Mouse (Mus musculus) myocyte (in vitro differentiated cells): ENCODE results near the gene Chst4. TPM values are rescaled to one million over a fixed set of nuclear protein-coding genes. Genes with fewer than 3 reads are reported as not detected.

Experiments
- H3K27me3 ChIP-seq: one replicate; pipeline ENCODE4 v1.6.1; 2011; ENCODE audit not compliant: control insufficient read depth, insufficient read depth, insufficient read length
- H3K36me3 ChIP-seq: one replicate; pipeline ENCODE4 v1.6.1; 2011; ENCODE audit not compliant: control insufficient read depth, insufficient read depth
- H3K4me2 ChIP-seq: one replicate; pipeline ENCODE4 v1.6.1; 2011; ENCODE audit warnings: low read depth, control low read depth
- H3K4me3 ChIP-seq: one replicate; pipeline ENCODE4 v1.5.1; 2011; ENCODE audit warnings: mild to moderate bottlenecking, control low read depth, moderate library complexity
- H3K79me2 ChIP-seq: one replicate; pipeline ENCODE4 v1.6.1; 2011; ENCODE audit not compliant: control insufficient read depth, insufficient read depth
- H3ac ChIP-seq: one replicate; pipeline ENCODE4 v1.6.1; 2011; ENCODE audit not compliant: control insufficient read depth, insufficient read length
- CEBPB ChIP-seq: IDR thresholded peaks from 2 replicates; pipeline ENCODE4 v1.6.1; 2011; ENCODE audit warnings: mild to moderate bottlenecking, moderate library complexity; ENCODE audit not compliant: poor library complexity, insufficient read depth, severe bottlenecking
- E2F4 ChIP-seq: IDR thresholded peaks from one replicate; pipeline ENCODE4 v1.6.1; 2011; ENCODE audit warnings: mild to moderate bottlenecking, control low read depth, moderate library complexity; ENCODE audit not compliant: insufficient read depth
- MAX ChIP-seq: IDR thresholded peaks from one replicate; pipeline ENCODE4 v1.6.1; 2011; ENCODE audit warnings: low read depth, mild to moderate bottlenecking, control low read depth
- MYOD1 ChIP-seq, 3 experiments: IDR thresholded peaks; one replicate each; pipeline ENCODE4 v1.6.1; 2011; ENCODE audit warnings: control low read depth in 2 of 3, low read depth in 2 of 3, mild to moderate bottlenecking in 2 of 3, moderate library complexity in 1 of 3; ENCODE audit not compliant: insufficient read length in 2 of 3, control insufficient read depth in 1 of 3
- MYOG ChIP-seq, 3 experiments: IDR thresholded peaks; one replicate each; pipeline ENCODE4 v1.6.1; 2011; ENCODE audit warnings: control low read depth in 2 of 3, low read depth in 2 of 3, mild to moderate bottlenecking in 2 of 3; ENCODE audit not compliant: insufficient read length in 2 of 3, control insufficient read depth in 1 of 3, insufficient read depth in 1 of 3
- POLR2A ChIP-seq: IDR thresholded peaks from one replicate; pipeline ENCODE4 v1.6.1; 2011; ENCODE audit warnings: low read depth, mild to moderate bottlenecking, control low read depth, moderate library complexity; ENCODE audit not compliant: insufficient read length
- POLR2AphosphoS2 ChIP-seq: IDR thresholded peaks from one replicate; pipeline ENCODE4 v1.6.1; 2011; ENCODE audit warnings: low read depth, control low read depth; ENCODE audit not compliant: insufficient read length
- REST ChIP-seq: IDR thresholded peaks from one replicate; pipeline ENCODE4 v1.6.1; 2011; ENCODE audit warnings: mild to moderate bottlenecking, control low read depth, moderate library complexity; ENCODE audit not compliant: insufficient read depth, insufficient read length
- SRF ChIP-seq: IDR thresholded peaks from one replicate; pipeline ENCODE4 v1.6.1; 2011; ENCODE audit warnings: low read depth; ENCODE audit not compliant: control insufficient read depth, insufficient read length
- TCF12 ChIP-seq: IDR thresholded peaks from one replicate; pipeline ENCODE4 v1.6.1; 2011; ENCODE audit warnings: mild to moderate bottlenecking, control low read depth; ENCODE audit not compliant: poor library complexity, insufficient read depth, severe bottlenecking
- TCF3 ChIP-seq: IDR thresholded peaks from one replicate; pipeline ENCODE4 v1.6.1; 2011; ENCODE audit warnings: low read depth, control low read depth; ENCODE audit not compliant: insufficient read length
- USF1 ChIP-seq: IDR thresholded peaks from one replicate; pipeline ENCODE4 v1.6.1; 2011; ENCODE audit warnings: low read depth, mild to moderate bottlenecking, control low read depth, moderate library complexity
- polyA plus RNA-seq: library from polyadenylated mRNA; unstranded; fragments of >200 nt; fragmentation: generic; extraction: Trizol; gene quantifications from one replicate; pipeline ENCODE4 v1.2.1, GENCODE M21; 2012; ENCODE audit warnings: missing spikeins

Gene Chst4
- polyA plus RNA-seq, 1 experiment = not detected

GRCm38 (mm10) chr8:110069706-110070105 is 30.2 kb upstream of the Chst4 start:
- H3K4me2 ChIP-seq = no peak overlapping the region
- H3K4me3 ChIP-seq = no peak overlapping the region
- no peaks in the 10 kb centered on the region for H3K36me3 ChIP-seq
- no peaks in the 10 kb centered on the region for H3K27me3 ChIP-seq
- no peaks in the 10 kb centered on the region for H3K79me2 ChIP-seq
- TF ChIP-seq TCF3 (no peak), SRF (no peak), CEBPB (no peak), POLR2AphosphoS2 (no peak), TCF12 (no peak), REST (no peak), MYOD1 (IDR thresholded peaks at IDR 0.05; ENCODE audit: control insufficient read depth in 1 of 3, insufficient read length in 2 of 3, low read depth in 2 of 3) (no peak), POLR2A (no peak), MAX (no peak), USF1 (no peak)
- no peak overlapping the region for H3ac ChIP-seq

GRCm38 (mm10) chr8:110065676-110066075 is 26.1 kb upstream of the Chst4 start:
- Histone ChIP-seq H3K27me3 (no peaks in the 10 kb centered on the region), H3K4me2 (no peak overlapping the region), H3ac (no peak overlapping the region), H3K4me3 (no peak overlapping the region), H3K36me3 (no peaks in the 10 kb centered on the region), H3K79me2 (no peaks in the 10 kb centered on the region)
- no peak for TF ChIP-seq E2F4
- TF ChIP-seq TCF12 = no peak
- no peak for TF ChIP-seq POLR2AphosphoS2
- TF ChIP-seq CEBPB = no peak
- no peak for TF ChIP-seq TCF3
- no peak for TF ChIP-seq POLR2A
- no peak for TF ChIP-seq MAX
- no peak for TF ChIP-seq MYOG (IDR thresholded peaks at IDR 0.05; ENCODE audit: control insufficient read depth in 1 of 3, insufficient read depth in 1 of 3, insufficient read length in 2 of 3, low read depth in 2 of 3)
- no peak for TF ChIP-seq SRF
- no peak for TF ChIP-seq REST
- no peak for TF ChIP-seq USF1
- no peak for TF ChIP-seq MYOD1 (IDR thresholded peaks at IDR 0.05; ENCODE audit: control insufficient read depth in 1 of 3, insufficient read length in 2 of 3, low read depth in 2 of 3)

- H3K4me2 ChIP-seq = no peak overlapping the region
- no peaks in the 10 kb centered on the region for H3K79me2 ChIP-seq
- TF ChIP-seq USF1 (no peak), MAX (no peak), MYOG (IDR thresholded peaks at IDR 0.05; ENCODE audit: control insufficient read depth in 1 of 3, insufficient read depth in 1 of 3, insufficient read length in 2 of 3, low read depth in 2 of 3) (no peak)
- H3ac ChIP-seq = no peak overlapping the region
- no peaks in the 10 kb centered on the region for H3K27me3 ChIP-seq
- no peak overlapping the region for H3K4me3 ChIP-seq
- H3K36me3 ChIP-seq = no peaks in the 10 kb centered on the region
Observed at GRCm38 (mm10) chr8:110064606-110065365, 25.2 kb upstream of the Chst4 start.

- Histone ChIP-seq H3K27me3 (no peaks in the 10 kb centered on the region), H3K4me2 (no peak overlapping the region), H3K79me2 (no peaks in the 10 kb centered on the region), H3ac (no peak overlapping the region), H3K4me3 (no peak overlapping the region), H3K36me3 (no peaks in the 10 kb centered on the region)
- TF ChIP-seq MAX (no peak), POLR2A (no peak), REST (no peak), TCF3 (no peak), MYOD1 (IDR thresholded peaks at IDR 0.05; ENCODE audit: control insufficient read depth in 1 of 3, insufficient read length in 2 of 3, low read depth in 2 of 3) (no peak), SRF (no peak), TCF12 (no peak), USF1 (no peak), CEBPB (no peak), POLR2AphosphoS2 (no peak), E2F4 (no peak), MYOG (IDR thresholded peaks at IDR 0.05; ENCODE audit: control insufficient read depth in 1 of 3, insufficient read depth in 1 of 3, insufficient read length in 2 of 3, low read depth in 2 of 3) (no peak)
Observed at GRCm38 (mm10) chr8:110064161-110064560, 24.6 kb upstream of the Chst4 start.

- no peak overlapping the region for H3K4me2 ChIP-seq
- TF ChIP-seq TCF12 = no peak
- no peak for TF ChIP-seq SRF
- no peak for TF ChIP-seq TCF3
- TF ChIP-seq POLR2AphosphoS2 = no peak
- no peak for TF ChIP-seq CEBPB
- TF ChIP-seq E2F4 = no peak
- no peak for TF ChIP-seq MYOG (IDR thresholded peaks at IDR 0.05; ENCODE audit: control insufficient read depth in 1 of 3, insufficient read depth in 1 of 3, insufficient read length in 2 of 3, low read depth in 2 of 3)
- no peak for TF ChIP-seq USF1
- no peak for TF ChIP-seq MAX
- no peak for TF ChIP-seq MYOD1 (IDR thresholded peaks at IDR 0.05; ENCODE audit: control insufficient read depth in 1 of 3, insufficient read length in 2 of 3, low read depth in 2 of 3)
- H3K27me3 ChIP-seq = peaks cover 13% of the 10 kb centered on the region
- no peak overlapping the region for H3ac ChIP-seq
- no peaks in the 10 kb centered on the region for H3K79me2 ChIP-seq
- no peaks in the 10 kb centered on the region for H3K36me3 ChIP-seq
- H3K4me3 ChIP-seq = no peak overlapping the region
Observed at GRCm38 (mm10) chr8:110058207-110058606, 18.7 kb upstream of the Chst4 start.
